In the genomic region with DNA sequence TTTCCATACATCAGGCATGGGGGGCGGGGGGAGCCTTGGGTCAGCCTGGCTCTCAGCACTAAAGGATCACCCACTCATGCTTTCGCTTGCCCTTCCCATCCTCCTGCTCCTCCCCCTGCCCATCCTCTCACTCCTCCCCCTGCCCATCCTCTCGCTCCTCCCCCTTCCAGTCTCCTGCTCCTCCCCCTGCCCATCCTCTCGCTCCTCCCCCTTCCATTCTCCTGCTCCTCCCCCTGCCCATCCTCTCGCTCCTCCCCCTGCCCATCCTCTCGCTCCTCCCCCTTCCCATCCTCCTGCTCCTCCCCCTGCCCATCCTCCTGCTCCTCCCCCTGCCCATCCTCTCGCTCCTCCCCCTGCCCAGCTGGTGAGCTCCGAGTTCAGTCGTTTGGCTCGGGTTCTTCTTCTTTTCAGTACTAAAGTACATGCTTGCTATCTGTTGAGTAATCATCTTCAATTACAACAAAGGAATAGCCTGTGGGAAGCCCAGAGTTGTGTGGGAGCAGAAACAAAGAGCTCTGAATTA, we compare ENCODE assay signal across 8 mouse cellular contexts. TPM values are rescaled to one million over a fixed set of nuclear protein-coding genes. Genes with fewer than 3 reads are reported as not detected.
DNase-seq lines count a peak whose midpoint lies in the region; ATAC-seq and TF ChIP-seq lines count a peak whose summit lies in the region.

No protein-coding gene starts in this region.

- H3K36me3 ChIP-seq in ES-E14 (ENCODE audit: control insufficient read depth, insufficient read depth, low read length, poor library complexity, severe bottlenecking) (no peaks in the 10 kb centered on the region; the same call in 1 of the 2 replicates), macrophage (ENCODE audit: inconsistent target) (no peaks in the 10 kb centered on the region)
- no peaks in the 10 kb centered on the region for H3K36me3 ChIP-seq in forebrain, embryonic 14.5 days (ENCODE audit: control insufficient read depth, insufficient read depth, low read length)

- peaks cover 14 to 22% of the 10 kb centered on the region in 2 experiments; a peak in 3 of 4 replicates for H3K4me1 ChIP-seq in ES-E14 (ENCODE audit: control insufficient read depth in 2 of 2, insufficient read depth in 2 of 2, low read length in 2 of 2, poor library complexity in 1 of 2)
- no peaks in the 10 kb centered on the region for H3K4me1 ChIP-seq in forebrain, embryonic 14.5 days (ENCODE audit: control insufficient read depth, insufficient read depth, low read length)

- H3K27ac ChIP-seq in ES-E14 (ENCODE audit: insufficient read depth, low read depth, low read length, poor library complexity, severe bottlenecking) (peak overlapping the region; percentile 45; the same call in 1 of the 2 replicates), macrophage (peak overlapping the region; percentile 16)
- no peak overlapping the region for H3K27ac ChIP-seq in forebrain, embryonic 14.5 days (ENCODE audit: low read depth, low read length)

- ATAC-seq in forebrain, embryonic 14.5 days: 0 out of 2 replicates have a peak, but pooled peaks have one; percentile 26

- peak overlapping the region; percentile 46 to 48; a peak in 3 of 4 replicates for H3K4me3 ChIP-seq in ES-E14 (ENCODE audit: insufficient read depth in 1 of 2, low read depth in 1 of 2, low read length in 2 of 2, poor library complexity in 1 of 2, severe bottlenecking in 1 of 2)
- no peak overlapping the region for H3K4me3 ChIP-seq in forebrain, embryonic 14.5 days (ENCODE audit: low read depth, low read length)
- no peak overlapping the region for H3K4me3 ChIP-seq in macrophage (ENCODE audit: inconsistent target)

- intact Hi-C loops in heart, postnatal 36 days (cut with DNase I): no loop called here

- in situ Hi-C loops in ES-E14 (cut with MboI; ENCODE audit: low sequenced_read_pairs in 2 of 2, unreplicated experiment in 2 of 2): no loop called here

- WGBS in forebrain, embryonic 14.5 days: under 1% methylated on average over 8 of the region's 10 CpGs
- no CpG with 5 or more reads among the region's 10 CpGs for WGBS in macrophage (ENCODE audit: missing documents)

- H3K27me3 ChIP-seq in forebrain, embryonic 14.5 days (replicated peaks; ENCODE audit: control insufficient read depth, insufficient read depth, low read length): no peaks in the 10 kb centered on the region

- no peaks in the 10 kb centered on the region for H3K79me2 ChIP-seq in macrophage (ENCODE audit: inconsistent target)

- H3K9ac ChIP-seq in ES-E14 (ENCODE audit: insufficient read depth, low read depth, low read length, poor library complexity, severe bottlenecking): peak overlapping the region; percentile 64; the same call in 1 of the 2 replicates
- H3K9ac ChIP-seq in forebrain, embryonic 14.5 days (ENCODE audit: low read length): no peak overlapping the region

- DNase-seq in ES-E14 (ENCODE audit: low read depth, low spot score): peak; percentile 77
- DNase-seq in adrenal gland, postnatal 25 days: peak; percentile 78
- DNase-seq in forebrain, embryonic 14.5 days (ENCODE audit: low spot score): peak; percentile 68
- DNase-seq in heart, postnatal 36 days: peak; percentile 57 to 59
- DNase-seq in layer of hippocampus, adult 9-11 months: peak; percentile 77
- peak; percentile 59 for DNase-seq in retina, postnatal 7 days (ENCODE audit: low read depth, low spot score)
- peak; percentile 77 to 84 for DNase-seq in urinary bladder, postnatal 4 days (ENCODE audit: low spot score in 2 of 2)

- H3K9me3 ChIP-seq in ES-E14 (ENCODE audit: control insufficient read depth, insufficient read depth, low read depth, low read length): no peaks in the 10 kb centered on the region
- no peaks in the 10 kb centered on the region for H3K9me3 ChIP-seq in forebrain, embryonic 14.5 days (replicated peaks; ENCODE audit: control insufficient read depth, low read length)

- peak overlapping the region; percentile 39 for H3K4me2 ChIP-seq in forebrain, embryonic 14.5 days (ENCODE audit: low read length)

TF ChIP-seq in ES-E14, 5 proteins besides CTCF, POLR2A, EP300 and RAD21:
- TF ChIP-seq MAFK (IDR thresholded peaks at IDR 0.05; ENCODE audit: insufficient read depth, low read depth, low read length) (no peak), HCFC1 (IDR thresholded peaks at IDR 0.05; ENCODE audit: borderline replicate concordance, insufficient read depth, low read length) (no peak), ZNF384 (IDR thresholded peaks at IDR 0.05; ENCODE audit: low read depth, low read length) (no peak), CHD2 (IDR thresholded peaks at IDR 0.05; ENCODE audit: low read depth, low read length) (no peak), ZC3H11A (IDR thresholded peaks at IDR 0.05; ENCODE audit: borderline replicate concordance, low read depth, low read length) (no peak)

RNA-seq across cellular contexts. Expression of a gene that starts 8.0 kb away (rescaled TPM):
- total RNA-seq in ES-E14 (2012; rRNA removed): 113 and 127 TPM in 2 replicates
- 32.5 and 54.6 TPM in 2 replicates for total RNA-seq in adrenal gland, postnatal 25 days (2021)
- 241 and 247 TPM in 2 replicates for polyA plus RNA-seq in forebrain, embryonic 14.5 days (2014; fragmentation: Nextera tagmentation; extraction: Ambion mirVana)
- total RNA-seq in heart, postnatal 36 days (2021): 10 to 100 TPM; 46.6 to 49.5 TPM
- 10 to 100 TPM; 18.8 to 46.4 (median 28.7) TPM for total RNA-seq in macrophage (2018; cell fraction: chromatin; rRNA removed)
- total RNA-seq in macrophage (2018; cell fraction: cytosol; rRNA removed): 10 to 100 TPM; 24.3 to 34.2 (median 28.0) TPM
- total RNA-seq in macrophage (2018; cell fraction: nucleus; rRNA removed): 10 to 100 TPM; 14.2 to 32.7 (median 22.4) TPM
- polyA plus RNA-seq in macrophage (2018): 13.4 to 26.0 TPM (median 25.2 TPM) in 3 replicates

RNA-seq across cellular contexts. Expression of a gene that starts 35.1 kb away (rescaled TPM):
- total RNA-seq in ES-E14 (2012; rRNA removed): 42.4 and 86.2 TPM in 2 replicates
- 55.2 and 59.6 TPM in 2 replicates for total RNA-seq in adrenal gland, postnatal 25 days (2021)
- 57.2 and 81.8 TPM in 2 replicates for polyA plus RNA-seq in forebrain, embryonic 14.5 days (2014; fragmentation: Nextera tagmentation; extraction: Ambion mirVana)
- total RNA-seq in heart, postnatal 36 days (2021): 10 to 100 TPM; 20.4 to 24.3 TPM
- total RNA-seq in macrophage (2018; cell fraction: chromatin; rRNA removed): 100 to 1,000 TPM in 2 of 26 experiments, 10 to 100 TPM in 24; 23.8 to 123 (median 63.9) TPM
- total RNA-seq in macrophage (2018; cell fraction: cytosol; rRNA removed): 1 to 10 TPM; 2.8 to 8.8 (median 5.8) TPM
- total RNA-seq in macrophage (2018; cell fraction: nucleus; rRNA removed): 10 to 100 TPM in 25 of 26 experiments, 1 to 10 TPM in 1; 9.4 to 58.6 (median 23.4) TPM
- 6.5 to 9.7 TPM (median 7.5 TPM) in 3 replicates for polyA plus RNA-seq in macrophage (2018)

RNA-seq across cellular contexts. Expression of a gene that starts 35.1 kb away (rescaled TPM):
- 2.9 and 6.6 TPM in 2 replicates for total RNA-seq in ES-E14 (2012; rRNA removed)
- total RNA-seq in adrenal gland, postnatal 25 days (2021): 0.67 and 1.2 TPM in 2 replicates
- 3.3 and 3.6 TPM in 2 replicates for polyA plus RNA-seq in forebrain, embryonic 14.5 days (2014; fragmentation: Nextera tagmentation; extraction: Ambion mirVana)
- total RNA-seq in heart, postnatal 36 days (2021): under 1 TPM; 0.08 to 0.19 TPM
- under 1 TPM in 8 of 26 experiments, not detected in 18; 0.20 to 0.87 (median 0.27) TPM for total RNA-seq in macrophage (2018; cell fraction: chromatin; rRNA removed)
- total RNA-seq in macrophage (2018; cell fraction: cytosol; rRNA removed): under 1 TPM in 2 of 26 experiments, not detected in 24; 0.03 to 0.10 TPM
- under 1 TPM in 1 of 26 experiments, not detected in 25; 0.24 TPM for total RNA-seq in macrophage (2018; cell fraction: nucleus; rRNA removed)
- not detected in 3 replicates for polyA plus RNA-seq in macrophage (2018)

RNA-seq across cellular contexts. Expression of a gene that starts 35.9 kb away (rescaled TPM):
- total RNA-seq in ES-E14 (2012; rRNA removed): 0.37 and 0.40 TPM in 2 replicates
- 2.4 and 4.8 TPM in 2 replicates for total RNA-seq in adrenal gland, postnatal 25 days (2021)
- polyA plus RNA-seq in forebrain, embryonic 14.5 days (2014; fragmentation: Nextera tagmentation; extraction: Ambion mirVana): 0.11 and 0.52 TPM in 2 replicates
- total RNA-seq in heart, postnatal 36 days (2021): not detected
- not detected for total RNA-seq in macrophage (2018; cell fraction: chromatin; rRNA removed)
- not detected for total RNA-seq in macrophage (2018; cell fraction: cytosol; rRNA removed)
- total RNA-seq in macrophage (2018; cell fraction: nucleus; rRNA removed): 1 to 10 TPM in 1 of 26 experiments, not detected in 25; 1.3 TPM
- not detected in 3 replicates for polyA plus RNA-seq in macrophage (2018)

Comparison
In these comparisons a context has a peak if more than half of its experiments do, and no peak if none do; other contexts are left out.
1. H3K4me3 ChIP-seq: peak in ES-E14 (2 of 2); none in forebrain, embryonic 14.5 days (single experiment) and macrophage (single experiment).
2. Peak in every context shown above with its lines, with median percentiles within 50 percentile points of each other: DNase-seq.